Mouse (Mus musculus) mesoderm, embryonic 11.5 days (tissue): ENCODE measurements at regions not wholly inside any gene's neighbourhood (a gene's known extent, or its start where the extent isn't known, plus 50 kb on each side); places are given as distances from the start of the nearest gene placed in this dataset.
A peak's percentile ranks its signal among the peaks of the same experiment; 100 is the strongest.

ENCODE experiments used
- DNase-seq: peaks from one replicate; pipeline ENCODE4 v3.0.0-alpha.2; 2012; ENCODE audit warnings: low read depth, low spot score

- no peak for DNase-seq
Measured at GRCm38 (mm10) chr13:48717036-48717435, 54.2 kb downstream of the Barx1 start.

DNA sequence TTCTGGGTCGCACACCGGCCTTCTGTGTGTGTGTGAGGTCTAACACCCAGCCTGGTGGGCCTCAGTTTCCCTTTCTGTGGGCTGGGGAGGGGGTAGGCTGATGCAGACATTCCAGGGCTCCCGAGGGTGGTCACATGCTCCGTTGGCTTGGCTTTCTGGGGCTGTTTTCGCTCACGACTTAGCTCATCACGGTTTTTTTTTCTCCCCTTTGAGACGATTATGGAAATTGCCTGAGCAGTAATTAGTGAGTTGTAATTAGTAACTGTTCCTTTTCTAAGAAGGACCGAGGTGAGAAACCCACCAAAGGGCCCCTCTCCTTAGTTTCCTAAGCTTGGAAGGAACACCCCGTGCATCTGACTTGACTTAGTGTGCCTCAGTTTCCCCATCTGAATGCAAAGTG is 54.7 kb downstream of the Barx1 start:
- DNase-seq, result no peak

- no peak for DNase-seq
Measured at GRCm38 (mm10) chr13:48723676-48724075, 60.9 kb downstream of the Barx1 start.

DNA sequence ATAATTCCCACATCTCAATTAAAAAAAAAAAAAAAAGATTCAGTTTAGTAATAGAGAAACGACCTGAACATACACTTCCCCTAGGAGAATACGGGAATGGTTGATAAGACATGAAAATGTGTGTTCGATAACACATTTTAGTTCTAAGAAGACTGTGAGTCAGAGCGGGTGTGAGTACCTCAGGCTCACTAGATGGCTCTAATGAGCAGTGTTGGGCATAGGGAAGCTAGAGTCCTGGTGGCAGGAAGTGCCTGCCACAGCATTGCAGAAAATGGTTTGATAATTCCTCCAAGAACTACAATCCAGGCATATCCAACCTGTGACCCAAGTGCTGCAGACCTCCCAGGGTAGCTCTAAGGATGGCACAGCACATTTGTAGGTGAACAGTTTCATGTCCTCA is 63.6 kb downstream of the Barx1 start:
- DNase-seq, result no peak

DNA sequence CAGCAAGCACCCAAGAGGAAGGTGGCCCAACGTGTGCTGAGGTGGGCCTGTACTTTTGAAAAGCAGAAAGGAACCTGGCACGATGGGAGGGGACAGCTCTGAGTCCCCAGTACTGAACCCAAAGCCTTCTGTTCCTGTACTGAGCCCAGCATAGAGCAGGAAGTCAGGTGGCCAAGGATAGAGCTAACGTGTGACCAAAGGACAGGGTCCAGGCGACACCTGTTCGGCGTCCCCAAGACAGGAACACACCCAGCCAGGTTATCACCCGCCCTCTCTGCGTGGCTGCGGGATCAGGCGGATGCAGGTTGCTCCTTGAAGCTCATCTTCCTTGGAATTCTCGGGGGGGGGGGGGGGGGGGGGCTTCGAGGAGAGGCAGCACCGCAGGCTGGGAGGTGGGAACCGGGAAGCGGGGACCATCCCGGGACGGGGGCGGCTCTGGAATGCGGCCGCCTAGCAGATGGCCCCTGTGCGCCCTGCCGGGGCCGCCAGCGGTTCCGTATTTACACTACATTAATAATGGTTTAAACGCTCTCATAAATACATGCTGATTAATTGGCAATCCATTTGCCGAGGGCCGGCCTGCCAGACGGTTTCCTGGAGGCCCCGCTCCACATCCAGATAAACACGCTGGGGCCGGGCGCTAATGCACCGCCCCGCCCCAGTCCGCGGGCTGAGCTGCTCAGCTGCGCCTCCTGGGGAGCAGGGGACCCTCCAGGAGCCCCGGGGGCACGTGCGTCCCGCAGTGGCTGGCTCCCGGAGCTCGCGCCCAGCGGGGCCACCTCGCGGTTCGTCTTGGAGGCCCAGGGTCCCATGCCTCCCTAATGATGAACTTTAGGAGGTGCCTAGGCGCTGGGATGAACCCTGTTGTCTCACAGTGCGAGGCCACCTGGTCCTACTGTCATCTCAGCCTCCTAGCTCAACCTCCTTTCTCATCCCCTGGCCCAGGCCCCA is 68.5 kb downstream of the Barx1 start:
- DNase-seq, result peak; percentile 61

GRCm38 (mm10) chr13:48732168-48732841 is 69.5 kb downstream of the Barx1 start:
- DNase-seq, result peak; percentile 63

- DNase-seq, result no peak
Measured at GRCm38 (mm10) chr13:48734985-48735384, 72.2 kb downstream of the Barx1 start.

GRCm38 (mm10) chr13:48745566-48745965 is 82.8 kb downstream of the Barx1 start:
- no peak for DNase-seq

- no peak for DNase-seq
Measured at GRCm38 (mm10) chr13:48746301-48746700, 83.5 kb downstream of the Barx1 start.
